Mouse (Mus musculus) intestine, embryonic 15.5 days (tissue): ENCODE data around the gene Rbmy. TPM values are rescaled to one million over a fixed set of nuclear protein-coding genes. Genes with fewer than 3 reads are reported as not detected.
"Not testable (repeated sequence)": the region's sequence is repeated elsewhere in the genome, so short reads cannot be mapped to it uniquely, and the experiment has no call there.

Experiments used
- ATAC-seq: fragments of 200-750 bp; cut with Nextera tagmentation; 2 replicates; pipeline ENCODE4 v1.8.0; 2017; ENCODE audit warnings: moderate TSS enrichment, moderate library complexity
- H3K27ac ChIP-seq: fragments of 300-500 bp; sonication (generic); 2 replicates; pipeline ENCODE4 v1.5.1; 2015; ENCODE audit warnings: mild to moderate bottlenecking, inconsistent platforms
- H3K27me3 ChIP-seq: fragments of 300-500 bp; sonication (generic); replicated peaks from 2 replicates; pipeline ENCODE4 v1.6.1; 2015; ENCODE audit warnings: inconsistent platforms
- H3K36me3 ChIP-seq: fragments of 300-500 bp; sonication (generic); 2 replicates; pipeline ENCODE4 v1.6.1; 2015; ENCODE audit warnings: inconsistent platforms
- H3K4me1 ChIP-seq: fragments of 300-500 bp; sonication (generic); replicated peaks from 2 replicates; pipeline ENCODE4 v1.6.1; 2015; ENCODE audit warnings: inconsistent platforms
- H3K4me2 ChIP-seq: fragments of 300-500 bp; sonication (generic); replicated peaks from 2 replicates; pipeline ENCODE4 v1.6.1; 2015; ENCODE audit warnings: mild to moderate bottlenecking, inconsistent platforms
- H3K4me3 ChIP-seq: fragments of 300-500 bp; sonication (generic); replicated peaks from 2 replicates; pipeline ENCODE4 v1.5.1; 2015; ENCODE audit warnings: inconsistent platforms
- H3K9ac ChIP-seq: fragments of 300-500 bp; sonication (generic); 2 replicates; pipeline ENCODE4 v1.6.1; 2015; ENCODE audit warnings: inconsistent platforms
- H3K9me3 ChIP-seq: fragments of 300-500 bp; sonication (generic); 2 replicates; pipeline ENCODE4 v1.6.1; 2016; ENCODE audit warnings: inconsistent platforms
- WGBS: fragments of 180-500 bp; shearing (Covaris S2); methylation state at CpG from one replicate; pipeline ENCODE4 v1.1.7; 2015; 5-methylcytosine and 5-hydroxymethylcytosine counted together
- polyA plus RNA-seq: library from polyadenylated mRNA; unstranded; fragments of >200 nt; fragmentation: Nextera tagmentation; extraction: Ambion mirVana; gene quantifications from 2 replicates; pipeline ENCODE4 v1.2.1, GENCODE M21; 2015

Rbmy gene
- polyA plus RNA-seq, result not detected in 2 replicates

GRCm38 (mm10) chrY:2830380-2830779 is at the start of gene Rbmy, which contains the start of gene Gm10256:
Gene Rbmy, plus strand, starts transcription at chrY:2830680.
Gene Gm10256, plus strand, starts transcription at chrY:2830699.
- not testable (repeated sequence) for H3K4me2 ChIP-seq, ATAC-seq
- no CpG with 5 or more reads among the region's 9 CpGs for WGBS

GRCm38 (mm10) chrY:2796105-2796504 is 34.4 kb upstream of the Rbmy start, which contains the start of gene Gm4064:
Gene Gm4064, minus strand, starts transcription at chrY:2796205.
- not testable (repeated sequence) for H3K27me3 ChIP-seq, H3K27ac ChIP-seq, ATAC-seq, H3K9ac ChIP-seq, H3K4me1 ChIP-seq, H3K36me3 ChIP-seq, H3K9me3 ChIP-seq, H3K4me3 ChIP-seq, H3K4me2 ChIP-seq
- no CpG with 5 or more reads among the region's 8 CpGs for WGBS

More at GRCm38 (mm10) chrY:2830380-2830779, at the start of gene Rbmy, which contains the start of gene Gm10256:
- H3K4me3 ChIP-seq, H3K4me1 ChIP-seq, H3K9me3 ChIP-seq, H3K27me3 ChIP-seq, H3K9ac ChIP-seq, H3K36me3 ChIP-seq, H3K27ac ChIP-seq: not testable (repeated sequence)

Other genes starting within 250 kb of the Rbmy start
- gene H2al2c, start 231.6 kb upstream of the Rbmy start, polyA plus RNA-seq, result not detected in 2 replicates
- not detected in 2 replicates for gene Sry, start 167.0 kb upstream of the Rbmy start, polyA plus RNA-seq
- not detected in 2 replicates for gene H2al2b, start 110.0 kb upstream of the Rbmy start, polyA plus RNA-seq
- gene Gm4064, start 34.5 kb upstream of the Rbmy start, polyA plus RNA-seq, result not detected in 2 replicates
- gene Gm10256, start within 50 bp of the Rbmy start, polyA plus RNA-seq, result not detected in 2 replicates
- 0.09 and 0.30 TPM in 2 replicates for gene Gm10352, start 70.3 kb downstream of the Rbmy start, polyA plus RNA-seq
- gene Gm29289, start 101.9 kb downstream of the Rbmy start, polyA plus RNA-seq, result not detected in 2 replicates